Mouse (Mus musculus): ENCODE data around the gene Syngap1. TPM values are rescaled to one million over a fixed set of nuclear protein-coding genes. Genes with fewer than 3 reads are reported as not detected.

The Syngap1 gene
- polyA plus RNA-seq, 1 experiment: 3.0 TPM

- TF ChIP-seq CTCF (IDR thresholded peaks at IDR 0.05; ENCODE audit: control insufficient read depth, insufficient read depth, insufficient read length) (no peak), CEBPB (IDR thresholded peaks at IDR 0.05; ENCODE audit: low read depth) (no peak), MYOD1 (IDR thresholded peaks at IDR 0.05; ENCODE audit: control insufficient read depth, insufficient read length, low read depth) (no peak), MYOG (IDR thresholded peaks at IDR 0.05; ENCODE audit: control insufficient read depth, extremely low read depth, insufficient read length) (no peak), USF1 (IDR thresholded peaks at IDR 0.05; ENCODE audit: low read depth) (no peak), FOSL1 (IDR thresholded peaks at IDR 0.05; ENCODE audit: insufficient read depth, low read length, poor library complexity, severe bottlenecking) (no peak), MAX (IDR thresholded peaks at IDR 0.05) (no peak)
- Histone ChIP-seq H3K36me3 (ENCODE audit: control insufficient read depth, insufficient read depth) (no peaks in the 10 kb centered on the region), H3K27me3 (ENCODE audit: control insufficient read depth, insufficient read depth, insufficient read length) (no peaks in the 10 kb centered on the region), H3K4me3 (ENCODE audit: insufficient read depth, poor library complexity, severe bottlenecking) (peak overlapping the region; percentile 34), H3K79me3 (ENCODE audit: low read depth) (no peaks in the 10 kb centered on the region), H3K79me2 (ENCODE audit: control insufficient read depth, insufficient read depth) (no peaks in the 10 kb centered on the region), H3ac (ENCODE audit: control insufficient read depth, insufficient read length, low read depth) (peak overlapping the region; percentile 66)
These were observed 7.4 kb downstream of the Syngap1 start for GRCm38 (mm10) chr17:26948316-26949050.

DNA sequence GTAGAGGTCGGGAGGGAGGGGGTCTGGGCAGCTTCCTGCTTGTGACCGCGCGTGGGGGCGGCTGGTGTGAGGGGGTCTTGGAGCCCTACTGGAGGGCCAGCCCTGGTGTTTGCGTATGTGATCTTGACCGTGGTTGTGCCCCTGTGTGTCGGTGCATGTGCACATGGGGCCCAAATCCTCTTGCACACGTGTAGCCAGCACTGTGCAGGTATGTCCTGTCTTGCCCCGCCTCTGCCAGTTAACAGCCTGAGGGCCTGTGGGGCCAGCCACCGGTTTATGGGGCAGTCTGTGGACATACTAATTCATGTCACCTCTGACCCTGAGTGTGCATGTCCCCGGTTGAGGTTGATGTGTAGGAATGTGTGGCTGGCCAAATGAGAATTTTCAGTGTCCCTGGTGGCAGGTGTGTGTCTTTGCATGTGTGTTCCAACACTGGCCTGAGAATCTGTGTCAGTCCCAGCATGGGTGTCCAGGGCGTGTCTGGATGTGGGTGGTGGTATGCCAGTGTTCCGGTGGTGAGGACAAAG lies 8.1 kb downstream of the Syngap1 start:
- H3K4me3 ChIP-seq (ENCODE audit: insufficient read depth, poor library complexity, severe bottlenecking): no peak overlapping the region
- no peaks in the 10 kb centered on the region for H3K79me3 ChIP-seq (ENCODE audit: low read depth)
- no peak overlapping the region for H3ac ChIP-seq (ENCODE audit: control insufficient read depth, insufficient read length, low read depth)
- H3K79me2 ChIP-seq (ENCODE audit: control insufficient read depth, insufficient read depth): no peaks in the 10 kb centered on the region
- no peak for TF ChIP-seq FOSL1 (IDR thresholded peaks at IDR 0.05; ENCODE audit: insufficient read depth, low read length, poor library complexity, severe bottlenecking)
- no peak for TF ChIP-seq CEBPB (IDR thresholded peaks at IDR 0.05; ENCODE audit: low read depth)
- no peak for TF ChIP-seq MYOD1 (IDR thresholded peaks at IDR 0.05; ENCODE audit: control insufficient read depth, insufficient read length, low read depth)
- TF ChIP-seq MAX (IDR thresholded peaks at IDR 0.05): no peak
- TF ChIP-seq CTCF (IDR thresholded peaks at IDR 0.05; ENCODE audit: control insufficient read depth, insufficient read depth, insufficient read length): no peak
- no peak for TF ChIP-seq USF1 (IDR thresholded peaks at IDR 0.05; ENCODE audit: low read depth)
- TF ChIP-seq MYOG (IDR thresholded peaks at IDR 0.05; ENCODE audit: control insufficient read depth, extremely low read depth, insufficient read length): no peak
- H3K27me3 ChIP-seq (ENCODE audit: control insufficient read depth, insufficient read depth, insufficient read length): no peaks in the 10 kb centered on the region
- H3K36me3 ChIP-seq (ENCODE audit: control insufficient read depth, insufficient read depth): no peaks in the 10 kb centered on the region

DNA sequence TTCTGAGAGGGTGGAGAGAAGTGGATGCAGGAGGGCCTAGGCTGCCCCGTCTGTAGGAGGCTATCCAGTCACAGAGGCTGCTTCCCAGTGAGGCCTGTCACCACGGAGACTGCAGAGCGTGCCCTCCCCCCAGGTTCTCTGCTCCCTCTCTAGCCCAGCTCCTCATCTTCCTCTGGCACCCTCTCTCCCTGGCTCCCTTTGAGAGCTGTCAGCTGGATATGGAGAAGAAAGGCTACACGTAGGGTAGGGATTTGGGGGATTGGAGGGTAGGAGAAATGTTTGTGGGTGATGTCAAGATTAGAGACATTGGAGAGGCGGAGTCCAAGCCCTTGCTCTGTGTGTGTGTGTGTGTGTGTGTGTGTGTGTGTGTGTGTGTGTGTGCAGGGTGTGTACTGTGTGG lies 8.8 kb downstream of the Syngap1 start:
- TF ChIP-seq CTCF (IDR thresholded peaks at IDR 0.05; ENCODE audit: control insufficient read depth, insufficient read depth, insufficient read length): no peak
- no peak for TF ChIP-seq USF1 (IDR thresholded peaks at IDR 0.05; ENCODE audit: low read depth)
- no peak for TF ChIP-seq MAX (IDR thresholded peaks at IDR 0.05)
- no peak for TF ChIP-seq CEBPB (IDR thresholded peaks at IDR 0.05; ENCODE audit: low read depth)
- TF ChIP-seq FOSL1 (IDR thresholded peaks at IDR 0.05; ENCODE audit: insufficient read depth, low read length, poor library complexity, severe bottlenecking): no peak
- no peak for TF ChIP-seq MYOG (IDR thresholded peaks at IDR 0.05; ENCODE audit: control insufficient read depth, extremely low read depth, insufficient read length)
- no peak for TF ChIP-seq MYOD1 (IDR thresholded peaks at IDR 0.05; ENCODE audit: control insufficient read depth, insufficient read length, low read depth)

DNA sequence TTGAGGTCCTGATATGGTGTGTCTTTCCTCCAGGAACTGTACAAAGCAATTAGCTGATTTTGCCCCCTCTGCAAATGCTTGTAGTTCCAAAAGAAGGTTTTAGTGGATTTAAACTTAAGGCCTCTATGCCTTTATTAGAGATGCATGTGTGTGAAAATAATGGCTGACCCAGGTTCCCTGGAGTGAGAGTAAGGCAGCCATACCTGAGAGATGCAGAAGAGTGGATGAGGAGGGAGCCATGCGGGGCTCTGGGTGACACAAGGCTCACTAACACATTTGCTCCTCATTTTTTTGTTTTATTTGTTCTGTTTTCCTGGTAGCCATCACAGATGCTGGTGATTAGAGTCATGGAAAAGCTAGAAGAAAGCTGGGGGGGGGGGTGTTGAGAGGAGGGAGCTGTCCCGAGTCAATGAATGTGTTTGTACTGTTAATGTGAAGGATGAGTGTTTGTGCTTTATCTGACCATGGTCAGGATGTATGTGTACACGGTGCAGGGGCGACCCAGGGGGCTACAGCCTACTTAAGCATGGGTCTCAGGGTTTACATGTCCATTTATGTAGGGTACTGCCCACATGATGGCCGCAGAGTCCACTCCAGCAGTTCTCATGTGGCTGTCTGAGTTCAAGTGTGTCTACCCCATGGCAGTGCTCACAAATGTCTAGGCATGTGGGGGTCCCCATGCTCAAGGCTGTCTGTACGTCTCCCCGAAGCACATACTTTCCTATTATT lies 9.7 kb downstream of the Syngap1 start:
- H3K79me3 ChIP-seq (ENCODE audit: low read depth): no peaks in the 10 kb centered on the region
- no peak for TF ChIP-seq FOSL1 (IDR thresholded peaks at IDR 0.05; ENCODE audit: insufficient read depth, low read length, poor library complexity, severe bottlenecking)
- TF ChIP-seq MAX (IDR thresholded peaks at IDR 0.05): no peak
- TF ChIP-seq MYOG (IDR thresholded peaks at IDR 0.05; ENCODE audit: control insufficient read depth, extremely low read depth, insufficient read length): no peak
- TF ChIP-seq USF1 (IDR thresholded peaks at IDR 0.05; ENCODE audit: low read depth): no peak
- TF ChIP-seq MYOD1 (IDR thresholded peaks at IDR 0.05; ENCODE audit: control insufficient read depth, insufficient read length, low read depth): no peak
- no peak for TF ChIP-seq CEBPB (IDR thresholded peaks at IDR 0.05; ENCODE audit: low read depth)
- TF ChIP-seq CTCF (IDR thresholded peaks at IDR 0.05; ENCODE audit: control insufficient read depth, insufficient read depth, insufficient read length): no peak
- H3K36me3 ChIP-seq (ENCODE audit: control insufficient read depth, insufficient read depth): no peaks in the 10 kb centered on the region
- H3K27me3 ChIP-seq (ENCODE audit: control insufficient read depth, insufficient read depth, insufficient read length): no peaks in the 10 kb centered on the region
- no peaks in the 10 kb centered on the region for H3K79me2 ChIP-seq (ENCODE audit: control insufficient read depth, insufficient read depth)
- H3K4me3 ChIP-seq (ENCODE audit: insufficient read depth, poor library complexity, severe bottlenecking): no peak overlapping the region
- no peak overlapping the region for H3ac ChIP-seq (ENCODE audit: control insufficient read depth, insufficient read length, low read depth)

More for the DNA sequence above, 8.8 kb downstream of the Syngap1 start:
- no peaks in the 10 kb centered on the region for H3K79me3 ChIP-seq (ENCODE audit: low read depth)
- H3ac ChIP-seq (ENCODE audit: control insufficient read depth, insufficient read length, low read depth): no peak overlapping the region
- no peak overlapping the region for H3K4me3 ChIP-seq (ENCODE audit: insufficient read depth, poor library complexity, severe bottlenecking)
- no peaks in the 10 kb centered on the region for H3K79me2 ChIP-seq (ENCODE audit: control insufficient read depth, insufficient read depth)
- no peaks in the 10 kb centered on the region for H3K27me3 ChIP-seq (ENCODE audit: control insufficient read depth, insufficient read depth, insufficient read length)
- H3K36me3 ChIP-seq (ENCODE audit: control insufficient read depth, insufficient read depth): no peaks in the 10 kb centered on the region

- TF ChIP-seq MAX (IDR thresholded peaks at IDR 0.05): no peak
- Histone ChIP-seq H3K4me3 (ENCODE audit: insufficient read depth, poor library complexity, severe bottlenecking) (no peak overlapping the region), H3K79me3 (ENCODE audit: low read depth) (no peaks in the 10 kb centered on the region), H3K36me3 (ENCODE audit: control insufficient read depth, insufficient read depth) (no peaks in the 10 kb centered on the region), H3ac (ENCODE audit: control insufficient read depth, insufficient read length, low read depth) (no peak overlapping the region), H3K79me2 (ENCODE audit: control insufficient read depth, insufficient read depth) (no peaks in the 10 kb centered on the region), H3K27me3 (ENCODE audit: control insufficient read depth, insufficient read depth, insufficient read length) (no peaks in the 10 kb centered on the region)
These were observed 10.4 kb downstream of the Syngap1 start for GRCm38 (mm10) chr17:26951406-26951805.
